In the genomic region with DNA sequence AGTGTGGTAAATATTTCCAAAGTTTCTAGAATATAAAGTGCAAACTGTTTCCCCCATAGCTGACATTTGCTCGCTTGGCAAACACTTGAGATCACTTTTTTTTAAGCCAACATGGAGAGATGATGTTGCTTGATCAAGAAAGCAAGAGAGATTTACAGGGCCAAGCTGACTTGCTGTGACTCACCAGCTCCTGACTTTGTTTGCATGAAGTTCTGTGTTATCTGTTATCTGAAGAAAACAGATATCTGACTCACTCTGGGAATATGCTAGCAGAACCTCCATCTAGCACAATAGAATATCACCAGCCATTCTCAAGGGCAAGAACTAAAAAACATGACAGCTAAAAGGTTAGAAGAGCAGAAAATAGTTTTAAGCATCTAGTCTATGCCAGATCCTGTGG, we compare ENCODE assay signal across 16 mouse cellular contexts.
"Had no signal": no experiment of that assay in that cellular context is flagged by ENCODE, and none has a peak within 500 bp of the region (broad histone marks: within the 10 kb centered on the region; RNA-seq: fewer than 3 reads in every experiment).

No protein-coding gene starts in this region.

- H3K9ac ChIP-seq: limb, embryonic 15.5 days; liver, embryonic 12.5 days; lung, embryonic 15.5 days; neural tube, embryonic 15.5 days had no signal

- H3K4me2 ChIP-seq: limb, embryonic 15.5 days; liver, embryonic 12.5 days; lung, embryonic 15.5 days; neural tube, embryonic 15.5 days had no signal

- ATAC-seq: liver, embryonic 12.5 days had no signal

- H3K27ac ChIP-seq: kidney, postnatal 0 days; limb, embryonic 15.5 days; liver, embryonic 12.5 days; lung, embryonic 15.5 days; midbrain, embryonic 10.5 days; neural tube, embryonic 15.5 days had no signal

- H3K36me3 ChIP-seq: limb, embryonic 15.5 days; liver, embryonic 12.5 days; lung, embryonic 15.5 days; midbrain, embryonic 10.5 days; neural tube, embryonic 15.5 days had no signal

- H3K9me3 ChIP-seq: limb, embryonic 15.5 days; liver, embryonic 12.5 days; lung, embryonic 15.5 days; midbrain, embryonic 10.5 days; neural tube, embryonic 15.5 days had no signal

- H3K4me3 ChIP-seq: limb, embryonic 15.5 days; liver, embryonic 12.5 days; lung, embryonic 15.5 days; midbrain, embryonic 10.5 days; myocyte; neural tube, embryonic 15.5 days had no signal

- H3K27me3 ChIP-seq: limb, embryonic 15.5 days; liver, embryonic 12.5 days; lung, embryonic 15.5 days; neural tube, embryonic 15.5 days had no signal

- H3K4me1 ChIP-seq: limb, embryonic 15.5 days; liver, embryonic 12.5 days; midbrain, embryonic 10.5 days; neural tube, embryonic 15.5 days had no signal

- DNase-seq: kidney, postnatal 36 days; layer of hippocampus, adult 9-11 months; layer of hippocampus, postnatal 36 days; lung, postnatal 36 days; retina, postnatal 1 day; right cerebral cortex, postnatal 4 days; spleen, adult 18-20 months; thymus, adult 18-20 months; thymus, postnatal 14 days had no signal
